Mouse (Mus musculus) retina, adult 2 months (tissue): ENCODE data around the gene Trim69.
A peak's percentile ranks its signal among the peaks of the same experiment; 100 is the strongest.

Source experiments
- DNase-seq: peaks from one replicate; pipeline ENCODE4 v3.0.0-alpha.2; 2012; ENCODE audit warnings: low read depth, low spot score

The Trim69 gene

DNA sequence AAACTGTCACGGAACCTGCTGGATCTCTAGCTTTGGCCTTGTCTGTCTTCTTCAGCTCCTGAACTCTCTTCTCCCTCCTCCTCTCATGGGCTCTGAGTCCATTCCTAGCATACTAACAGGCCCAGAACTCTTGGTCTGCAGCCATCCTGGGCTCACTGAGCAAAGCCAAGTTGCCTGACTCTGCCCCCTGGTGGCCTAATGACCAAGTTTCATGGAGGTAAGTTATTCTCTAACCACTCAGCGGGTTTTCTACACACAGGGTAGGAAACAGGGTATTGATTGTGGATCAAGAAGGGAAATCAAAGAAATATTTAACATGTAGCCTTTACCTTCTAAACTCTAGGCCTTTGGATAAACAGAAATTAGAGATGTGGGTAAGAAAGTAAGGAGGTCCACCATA, at the start of gene Trim69:
Trim69 (plus strand) TSS at position 21 of the 400 bp plus-strand sequence.
- DNase-seq = peak; percentile 32

DNA sequence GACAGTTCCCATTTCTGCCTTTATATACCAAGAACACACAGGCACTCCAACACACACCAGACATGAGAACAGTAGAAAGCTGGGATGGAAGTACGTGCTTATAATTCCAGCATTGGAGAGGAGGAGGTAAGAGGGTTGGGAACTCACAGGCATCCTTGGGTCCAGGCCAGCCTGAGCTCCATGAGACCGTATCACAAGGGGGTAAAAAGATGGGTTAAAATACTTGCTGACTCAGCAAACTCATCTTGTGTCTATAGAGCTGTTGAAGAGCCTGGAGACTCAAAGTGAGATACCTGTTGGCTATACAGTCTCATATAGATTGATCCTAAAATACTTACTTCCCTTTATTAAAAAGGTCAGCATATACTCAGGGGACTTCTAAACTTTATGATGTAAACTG, 43.6 kb upstream of the Trim69 start:
- DNase-seq = no peak

DNA sequence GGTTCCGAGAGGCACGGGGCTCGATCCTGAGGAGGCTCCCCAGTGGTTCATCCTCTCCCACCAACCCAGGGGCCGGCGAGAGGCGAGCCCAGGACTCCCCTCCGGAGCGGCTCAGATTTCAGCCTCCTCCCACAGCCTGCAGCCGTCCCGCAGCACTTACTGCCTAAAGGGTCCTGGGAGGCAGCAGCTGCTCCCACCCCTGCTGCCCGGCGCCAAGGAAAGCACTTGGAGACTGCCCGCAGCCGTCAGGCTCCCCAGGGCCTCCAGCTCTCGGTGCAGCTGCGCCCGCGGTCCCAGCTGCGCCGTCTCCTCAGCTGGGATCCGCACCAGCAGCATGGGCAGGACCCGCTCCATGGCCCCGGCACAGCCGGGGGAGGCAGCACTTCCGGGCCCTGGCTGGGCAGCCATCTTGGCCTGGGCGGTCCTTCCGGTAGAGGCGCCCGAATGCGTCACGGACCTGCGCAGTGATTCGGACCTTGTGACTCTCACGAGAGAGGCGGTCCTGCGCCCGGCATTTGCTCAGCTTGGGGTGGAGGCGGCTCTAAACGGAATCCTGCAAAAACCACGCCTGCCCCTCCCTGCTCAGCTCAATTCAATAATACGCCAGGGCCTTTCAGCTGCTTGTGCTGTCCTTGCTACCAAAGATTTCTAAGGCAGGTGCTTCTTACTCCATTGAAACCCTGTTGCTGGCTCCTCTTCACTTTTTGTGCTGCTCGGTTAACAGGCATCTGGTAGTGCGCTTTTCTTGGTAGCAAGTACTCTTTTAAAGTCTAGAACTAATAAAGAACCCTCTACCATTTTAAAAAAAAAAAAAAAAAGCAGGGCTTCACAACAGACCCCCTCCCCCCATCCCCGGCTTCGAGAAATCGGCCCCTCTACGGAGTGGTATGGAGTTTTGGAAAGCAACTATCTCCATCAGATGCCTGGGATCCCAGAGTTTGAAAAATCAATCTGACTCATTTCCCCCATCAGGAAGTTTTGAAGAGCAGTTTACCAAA, 42.2 kb upstream of the Trim69 start, which contains the start of gene Spg11:
Spg11 (minus strand) TSS at position 426 of the 998 bp plus-strand sequence.
- peak; percentile 89 for DNase-seq

DNA sequence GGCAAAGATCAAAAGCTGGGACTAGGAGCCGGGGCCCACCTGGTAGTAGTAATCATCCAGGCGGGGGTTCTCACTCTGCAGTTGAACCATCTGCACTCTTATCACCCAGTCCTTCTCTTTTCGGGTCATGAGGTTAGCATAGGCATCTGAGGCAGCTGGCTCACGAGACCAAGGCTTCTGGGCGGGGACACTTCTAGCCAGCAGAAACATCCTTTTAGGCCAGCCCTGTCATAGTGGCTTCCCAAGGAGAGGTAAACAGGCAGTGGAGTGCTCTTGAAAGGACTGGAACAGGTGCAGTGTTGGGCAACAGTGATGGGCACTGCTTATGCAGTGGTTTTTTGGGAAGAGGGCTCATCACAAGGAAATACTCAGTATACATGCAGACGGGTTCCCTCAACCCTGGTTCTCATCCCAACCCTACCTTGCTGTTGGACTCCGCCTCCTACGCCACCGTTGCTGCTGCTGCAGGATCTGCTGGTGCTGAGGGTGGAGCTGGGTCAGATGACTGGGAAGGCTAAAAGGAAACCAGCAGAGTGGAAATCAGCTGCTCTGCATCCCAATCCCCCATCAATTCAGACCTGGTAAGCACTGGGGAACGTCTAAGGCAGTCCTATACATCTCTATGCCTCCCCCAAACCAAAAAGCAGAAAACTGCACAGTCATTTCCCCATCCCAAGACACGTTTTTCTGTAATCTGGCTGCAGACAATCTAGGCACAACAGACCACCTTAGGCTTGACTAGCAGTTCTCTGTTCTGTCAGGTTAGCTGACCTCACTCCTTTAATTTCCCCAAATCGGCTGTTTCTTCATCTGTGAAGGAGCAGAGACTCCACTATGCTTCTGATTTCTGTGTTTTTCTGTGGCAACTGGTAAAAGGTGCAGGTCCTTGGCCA, 34.6 kb upstream of the Trim69 start:
- no peak for DNase-seq

DNA sequence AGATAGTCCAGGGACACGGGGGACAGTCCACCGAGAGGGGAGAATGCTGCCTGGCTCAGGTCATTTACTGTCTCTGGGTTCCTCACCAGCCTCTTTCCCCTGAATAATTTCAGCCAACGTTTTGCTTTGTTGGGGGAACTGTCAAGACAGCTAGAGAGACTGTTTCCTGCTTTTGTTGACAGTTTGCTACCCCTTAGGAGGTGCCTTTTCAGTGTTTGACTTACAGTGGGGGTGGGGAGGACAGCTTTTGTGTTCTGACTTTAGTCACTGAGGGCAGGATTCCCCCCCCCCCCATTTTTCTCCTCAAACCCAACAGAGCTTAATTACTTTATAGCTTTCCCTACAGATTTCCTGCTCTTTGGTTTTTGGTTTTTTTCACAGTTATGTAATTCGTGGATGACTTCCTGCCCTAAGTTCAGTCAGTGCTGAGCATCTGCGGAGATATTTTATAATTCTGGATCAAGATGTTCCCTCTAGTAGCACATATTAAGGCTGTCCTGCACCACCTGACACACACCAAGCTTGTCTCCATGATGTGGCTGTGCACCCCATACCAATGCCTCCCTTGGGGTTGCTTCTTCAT, 33.6 kb upstream of the Trim69 start:
- no peak for DNase-seq

DNA sequence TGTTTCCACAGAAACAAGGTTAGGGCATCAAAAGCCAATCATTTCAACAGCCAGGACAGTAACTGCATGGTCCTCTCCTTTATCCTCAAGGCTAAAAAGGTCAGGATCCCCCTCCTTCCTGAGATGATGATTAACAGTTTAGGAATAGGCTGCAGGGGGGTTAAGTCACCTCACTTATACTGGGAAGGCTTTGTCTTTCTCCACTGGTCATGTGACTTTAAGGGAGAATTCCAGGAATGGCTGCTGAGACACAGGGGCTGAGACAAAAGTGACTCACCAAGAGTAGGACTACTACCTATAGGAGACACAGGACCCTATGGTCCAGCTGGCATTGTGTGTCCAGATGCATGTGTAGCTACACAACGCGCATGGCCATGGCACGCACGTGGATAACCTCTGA, 32.9 kb upstream of the Trim69 start:
- no peak for DNase-seq

DNA sequence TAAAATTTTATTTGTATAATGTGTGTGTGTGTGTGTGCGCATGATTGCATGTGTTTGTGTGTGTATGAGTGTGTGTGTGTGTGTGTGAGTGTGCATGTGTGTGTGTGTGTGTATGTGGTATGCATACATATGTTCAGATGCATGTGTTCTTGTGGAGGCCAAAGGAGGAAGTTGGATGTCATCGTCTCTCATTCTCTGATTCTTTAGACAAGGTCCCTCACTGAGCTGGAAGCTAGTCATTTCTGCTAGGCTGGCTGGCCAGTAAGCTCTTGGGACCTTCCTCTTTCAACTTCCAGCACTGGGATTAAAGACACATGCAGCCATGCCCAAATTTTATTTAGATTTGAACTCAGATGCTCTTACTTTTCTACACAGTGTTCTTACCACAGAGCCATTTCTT, 28.4 kb upstream of the Trim69 start:
- no peak for DNase-seq

DNA sequence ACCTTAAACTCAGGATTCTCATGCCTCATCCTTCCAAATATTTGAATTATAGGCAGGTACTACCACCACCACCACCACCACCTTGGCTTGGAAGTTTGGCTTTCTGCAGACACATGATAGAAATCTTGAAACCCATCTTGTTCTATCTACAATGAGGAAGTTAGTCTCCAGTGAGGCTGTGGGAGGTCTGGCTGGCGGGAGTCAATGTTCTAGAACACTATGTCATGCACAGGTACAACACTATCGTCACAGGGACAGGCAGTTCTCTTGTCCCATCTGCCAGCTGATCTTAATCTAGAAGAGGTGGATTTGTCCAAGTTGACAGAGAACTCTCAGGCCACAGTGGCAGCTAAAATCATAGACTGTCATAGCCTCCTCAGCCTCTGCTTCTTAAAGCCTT, 27.9 kb upstream of the Trim69 start:
- DNase-seq = no peak

DNA sequence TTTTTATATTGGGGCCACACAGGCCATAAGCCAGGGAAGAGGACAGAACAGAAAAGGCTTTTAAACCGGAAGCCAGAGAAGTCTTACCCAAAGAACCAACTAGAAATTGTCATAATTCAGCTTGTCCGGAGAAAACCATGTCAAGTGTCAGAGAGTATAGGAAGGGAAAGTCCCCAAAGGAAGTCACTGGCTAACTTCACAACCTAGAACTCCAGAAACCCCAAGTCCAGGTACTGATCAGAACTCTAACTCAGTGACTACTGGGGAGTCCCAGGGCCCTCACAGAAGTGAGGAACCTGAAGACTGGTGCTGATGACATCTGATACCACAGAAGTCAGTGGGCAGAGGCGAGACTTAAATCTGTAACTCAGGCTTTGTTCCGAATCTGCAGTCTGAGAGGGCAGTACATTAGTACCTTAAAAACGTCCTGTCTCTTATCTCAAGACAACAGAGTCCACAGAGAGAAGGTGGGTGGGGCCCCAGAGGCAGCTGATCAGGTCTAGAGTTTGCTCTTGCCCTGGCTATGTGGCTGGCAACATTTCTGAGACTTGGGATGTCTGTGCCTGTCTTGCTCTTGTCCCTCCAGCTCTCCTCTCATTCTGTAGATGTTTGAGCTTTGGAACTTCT, 22.5 kb upstream of the Trim69 start:
- DNase-seq = no peak

DNA sequence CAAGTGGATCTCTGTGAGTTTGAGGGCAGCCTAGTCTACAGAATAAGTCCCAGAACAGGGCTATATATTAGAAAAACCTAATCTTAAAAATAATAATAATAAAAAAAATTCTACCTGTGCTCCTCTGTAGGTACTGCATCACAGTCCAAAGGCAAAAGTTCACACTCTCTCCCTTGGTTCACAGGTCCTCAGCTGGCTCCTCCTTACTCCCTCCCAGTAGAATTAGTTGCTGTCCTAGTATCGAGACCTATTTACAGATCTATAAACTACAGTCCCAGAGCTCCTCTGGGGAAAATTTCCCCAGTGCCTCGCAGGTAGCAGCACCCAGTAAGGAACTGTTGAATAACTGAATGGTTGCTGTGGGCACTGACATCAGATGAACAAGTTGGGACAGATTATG, 19.7 kb upstream of the Trim69 start:
- DNase-seq = no peak

DNA sequence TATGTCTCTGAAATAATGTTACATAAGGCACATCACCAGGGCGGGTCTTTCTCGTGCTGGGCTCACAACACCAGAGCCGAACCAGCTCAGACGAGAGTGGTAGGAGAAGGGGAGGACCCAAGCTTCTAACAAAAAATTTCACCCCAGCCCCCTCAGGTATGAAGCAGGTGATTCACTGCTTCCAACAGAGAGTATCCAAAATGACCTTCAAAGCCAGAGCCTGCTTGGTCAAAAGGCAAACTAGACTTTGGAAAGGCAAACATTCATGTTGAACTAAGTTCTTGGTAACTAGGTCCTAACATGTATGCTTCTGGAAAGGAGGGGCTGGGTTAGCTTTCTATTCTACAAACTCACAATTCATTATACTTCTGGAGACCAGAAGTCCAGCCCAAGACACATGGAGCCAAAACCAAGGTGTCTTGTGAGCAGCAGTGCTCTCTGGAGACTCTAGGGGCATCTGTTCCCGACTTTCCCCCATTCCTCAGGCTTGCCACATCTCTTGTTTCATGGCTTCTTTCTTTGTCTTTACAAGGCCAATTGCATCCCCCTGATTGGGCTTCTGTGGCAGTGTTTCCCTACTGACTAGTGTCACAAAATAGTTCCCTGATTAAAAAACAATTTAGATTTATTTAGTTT, 19.1 kb upstream of the Trim69 start:
- DNase-seq = no peak

DNA sequence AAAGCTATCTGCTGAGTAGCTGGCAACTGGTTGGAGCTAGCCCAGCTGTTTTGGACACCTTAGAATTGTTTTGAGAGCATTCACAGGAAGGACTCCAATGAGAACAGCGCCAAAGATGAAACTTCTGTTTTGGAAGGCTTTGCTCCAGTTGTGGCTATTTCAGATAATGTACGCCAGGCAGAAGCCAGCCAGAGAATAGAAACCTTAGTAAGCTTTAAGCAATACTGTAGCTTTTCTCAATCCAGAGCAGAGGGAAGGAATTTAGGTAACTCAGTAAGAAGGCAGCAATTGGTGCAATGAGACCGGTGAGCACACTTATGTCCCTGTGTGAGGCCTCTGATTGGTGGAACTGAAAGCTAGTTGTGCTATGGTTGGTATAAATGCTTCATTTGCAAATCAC, 17.4 kb upstream of the Trim69 start:
- no peak for DNase-seq

DNA sequence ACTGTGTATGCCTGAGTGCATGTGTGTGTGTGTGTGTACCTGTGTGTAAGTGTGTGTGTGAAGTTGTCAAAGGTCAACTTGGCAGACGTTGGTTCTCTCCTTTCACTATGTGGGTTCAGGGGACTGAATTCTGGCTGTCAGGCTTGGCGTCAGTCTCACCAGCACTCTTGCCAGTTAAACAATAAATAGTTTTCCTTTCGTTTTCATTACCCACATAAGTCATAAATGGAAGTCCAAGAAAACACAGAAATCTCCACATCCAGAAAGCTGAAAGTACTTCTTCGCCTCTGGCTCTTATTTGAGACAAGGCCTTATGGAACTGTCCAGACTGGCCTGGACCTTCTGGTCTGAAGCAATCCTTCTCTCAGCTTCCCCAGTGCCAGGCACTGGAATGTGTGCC, 14.7 kb upstream of the Trim69 start:
- no peak for DNase-seq

DNA sequence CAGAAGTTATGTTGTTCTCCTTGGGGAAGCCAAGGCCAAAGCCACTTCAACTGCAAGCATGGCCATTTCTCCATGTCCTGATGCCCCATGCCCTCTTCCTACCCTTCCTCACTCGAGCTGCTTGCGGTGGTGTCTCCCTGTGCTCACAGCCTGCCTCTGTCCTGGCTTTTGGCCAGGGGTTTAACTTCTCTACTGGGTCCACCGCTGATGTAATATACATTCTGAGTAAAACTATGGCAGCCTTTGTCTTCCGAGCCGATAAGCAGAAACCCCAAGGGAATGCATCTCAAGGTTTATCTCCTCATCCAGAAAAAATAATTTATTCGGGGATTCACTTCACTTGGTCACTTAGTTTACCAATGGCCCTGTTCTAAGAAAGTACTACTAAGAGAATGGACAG, 13.8 kb upstream of the Trim69 start:
- no peak for DNase-seq

DNA sequence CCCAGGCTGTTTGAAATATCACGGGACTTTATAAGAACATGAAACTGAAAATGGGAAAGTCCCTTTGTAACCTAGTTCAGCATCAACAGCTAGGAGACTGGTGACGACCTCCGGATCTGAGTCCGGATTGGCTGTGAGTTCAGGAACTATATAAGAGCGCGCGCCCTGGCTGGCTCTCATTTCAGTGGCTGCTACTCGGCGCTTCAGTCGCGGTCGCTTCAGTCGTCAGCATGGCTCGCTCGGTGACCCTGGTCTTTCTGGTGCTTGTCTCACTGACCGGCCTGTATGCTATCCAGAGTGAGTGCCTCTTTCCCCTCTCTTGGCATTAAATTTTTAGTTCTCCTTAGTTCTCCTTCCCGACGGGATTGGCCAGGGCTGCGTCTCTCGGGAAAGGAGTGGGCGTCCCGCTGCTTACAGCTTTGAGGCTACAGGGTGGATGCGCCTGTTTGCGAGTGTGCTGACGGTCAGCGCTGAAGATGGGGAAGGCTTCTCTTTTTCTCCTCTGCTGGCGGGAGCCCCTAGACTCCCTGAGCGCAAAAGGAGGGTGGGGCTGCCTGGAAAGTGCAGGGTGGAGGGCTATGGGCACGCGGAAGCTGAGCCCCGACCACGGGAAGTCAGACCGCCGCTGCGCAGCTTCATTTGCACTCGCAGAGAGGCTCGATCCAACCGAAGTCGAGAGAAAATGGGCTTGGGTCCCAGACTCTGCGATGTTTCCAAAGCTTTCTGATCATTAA, 12.8 kb upstream of the Trim69 start, which contains the start of gene B2m:
B2m (plus strand) TSS at position 179 of the 734 bp plus-strand sequence.
- DNase-seq = peak; percentile 49

DNA sequence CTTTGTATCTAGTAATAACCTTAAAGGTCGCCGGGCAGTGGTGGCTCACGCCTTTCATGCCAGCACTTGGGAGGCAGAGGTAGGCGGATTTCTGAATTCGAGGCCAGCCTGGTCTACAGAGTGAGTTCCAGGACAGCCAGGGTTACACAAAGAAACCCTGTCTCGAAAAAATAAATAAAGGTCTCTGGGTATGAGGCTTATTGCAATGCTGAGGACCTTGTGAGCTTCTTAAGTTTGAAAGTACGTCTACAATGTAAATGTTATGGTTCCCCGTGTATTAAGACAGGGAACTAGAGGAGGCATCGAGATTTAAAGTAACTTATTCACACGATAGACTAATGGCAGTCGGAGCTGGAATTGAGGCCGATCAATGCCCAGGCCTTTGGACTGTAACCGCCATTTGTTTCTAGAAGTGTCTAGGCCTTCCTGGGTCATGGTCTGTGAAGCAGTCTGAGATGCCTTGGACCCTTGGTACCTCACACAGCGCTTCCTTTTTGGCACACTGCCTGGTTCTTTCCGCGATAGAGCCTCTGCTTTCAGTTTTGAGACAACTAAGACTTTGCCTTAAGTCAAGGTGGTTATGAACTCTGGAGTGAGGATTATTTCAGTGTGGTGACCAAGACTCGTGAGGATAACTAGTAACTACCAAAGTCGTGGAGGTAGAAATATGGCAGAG, 12.1 kb upstream of the Trim69 start:
- DNase-seq = no peak

DNA sequence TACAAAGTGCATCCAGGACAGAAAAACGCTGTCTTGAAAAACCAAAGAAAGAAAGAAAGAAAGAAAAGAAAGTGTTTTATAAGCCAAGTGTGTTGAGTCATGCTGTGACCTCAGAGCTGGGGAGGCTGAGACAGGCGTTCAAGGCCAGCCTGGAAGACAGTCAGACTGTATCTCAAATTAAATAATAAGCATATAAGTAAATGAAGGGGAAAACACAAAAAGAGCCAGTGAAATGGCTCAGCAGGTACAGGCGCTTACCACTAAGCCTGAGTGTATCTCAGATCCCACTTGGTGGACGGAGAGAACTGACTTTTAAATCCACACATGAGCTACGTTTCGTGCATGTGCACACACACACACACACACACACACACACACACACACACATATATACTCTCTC, 11.2 kb upstream of the Trim69 start:
- no peak for DNase-seq

DNA sequence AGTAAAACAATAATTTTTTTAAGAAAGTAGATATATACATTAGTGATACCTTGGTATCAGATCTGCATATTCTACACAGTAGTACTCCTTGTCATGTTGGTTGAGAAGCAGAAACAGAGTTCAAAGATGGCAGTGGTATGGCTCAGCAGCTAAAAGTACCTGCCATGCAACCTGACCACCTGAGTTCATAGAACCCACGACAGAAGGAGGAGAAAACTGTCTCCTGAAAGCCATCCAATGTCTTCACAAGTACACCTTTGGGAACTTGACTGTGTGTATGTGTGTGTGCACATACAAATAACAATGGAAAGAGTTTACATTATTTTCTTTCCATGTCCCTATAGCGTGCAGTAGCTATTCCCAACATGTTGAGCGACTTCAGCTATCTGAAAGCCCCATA, 10.8 kb upstream of the Trim69 start:
- DNase-seq = no peak

DNA sequence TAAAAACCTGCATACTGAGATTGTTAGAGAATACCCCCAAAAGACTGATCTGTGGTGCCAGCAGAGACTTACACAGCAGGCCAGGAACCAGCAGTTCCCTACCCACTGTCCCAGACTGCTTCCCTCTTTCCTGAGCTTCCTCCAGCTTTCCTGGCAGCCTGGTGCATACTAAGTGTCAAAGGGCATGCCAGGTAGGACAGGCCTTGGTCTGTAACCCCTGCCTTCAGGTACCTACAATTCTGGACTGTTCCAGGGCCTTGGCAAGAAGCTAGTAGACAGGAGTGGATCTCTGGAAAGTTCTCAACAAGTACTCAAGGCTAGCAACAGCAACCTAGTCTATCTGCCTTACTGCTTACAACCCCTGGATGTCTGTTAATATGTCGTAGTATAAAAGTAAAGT, 9.3 kb upstream of the Trim69 start:
- no peak for DNase-seq

DNA sequence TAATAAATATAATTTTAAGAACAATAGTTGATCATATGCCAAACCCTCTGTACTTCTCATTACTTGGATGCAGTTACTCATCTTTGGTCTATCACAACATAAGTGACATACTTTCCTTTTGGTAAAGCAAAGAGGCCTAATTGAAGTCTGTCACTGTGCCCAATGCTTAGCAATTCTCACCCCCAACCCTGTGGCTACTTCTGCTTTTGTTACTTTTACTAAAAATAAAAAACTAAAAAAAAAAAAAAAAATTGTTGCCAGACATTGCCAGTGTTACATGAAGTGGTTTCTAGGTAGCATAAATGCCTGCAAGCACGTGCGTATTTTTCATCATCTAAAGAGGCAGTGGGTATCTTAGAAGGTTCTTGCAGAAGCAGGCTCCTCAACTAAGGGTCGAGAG, 7.7 kb upstream of the Trim69 start:
- DNase-seq = no peak
